In the genomic region with DNA sequence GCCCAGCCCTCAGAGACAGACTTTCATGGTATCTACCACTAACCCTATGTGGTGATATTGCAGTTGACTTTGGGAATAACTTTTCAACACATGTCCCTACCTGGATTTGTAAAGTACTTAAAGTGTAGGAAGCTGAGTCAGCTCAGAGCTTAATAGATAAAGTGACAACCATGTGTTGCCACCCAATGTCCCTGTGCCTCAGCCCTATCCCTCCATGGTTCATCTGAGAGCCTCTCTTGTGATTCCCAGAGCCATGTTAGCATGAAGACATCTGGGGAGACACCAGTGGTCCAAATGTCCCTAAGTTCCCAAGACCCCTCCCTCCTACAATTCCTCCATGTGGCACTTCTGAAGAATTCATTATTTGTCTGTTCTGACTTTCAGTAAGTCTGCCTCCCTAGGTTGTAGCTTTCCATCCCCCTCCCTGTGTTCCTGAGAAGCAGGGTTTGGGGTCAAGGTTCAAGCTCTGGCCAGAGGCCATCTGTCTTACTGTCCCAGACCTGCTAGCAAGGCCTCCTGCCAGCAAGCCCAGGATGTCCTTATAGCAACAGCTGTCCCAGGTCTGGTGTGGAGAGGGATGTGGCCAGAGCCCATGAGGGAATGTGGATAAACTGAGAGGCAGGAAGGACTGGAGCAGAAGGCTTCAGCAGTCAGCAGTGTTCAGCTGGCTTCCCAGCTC, we compare ENCODE assay signal across 10 mouse cellular contexts. TPM values are rescaled to one million over a fixed set of nuclear protein-coding genes. Genes with fewer than 3 reads are reported as not detected.
DNase-seq lines count a peak whose midpoint lies in the region; ATAC-seq lines count a peak whose summit lies in the region.
"Had no signal": no experiment of that assay in that cellular context is flagged by ENCODE, and none has a peak within 500 bp of the region (broad histone marks: within the 10 kb centered on the region; RNA-seq: fewer than 3 reads in every experiment).

No protein-coding gene starts in this region.

- H3K4me1 ChIP-seq in hindbrain, embryonic 10.5 days (replicated peaks) = peaks cover 26% of the 10 kb centered on the region
- H3K4me1 ChIP-seq in hindbrain, embryonic 12.5 days = peaks cover 8% of the 10 kb centered on the region; the same call in 1 of the 2 replicates
- 0 out of 2 replicates have a peak, but pooled peaks cover 4% of the 10 kb centered on the region for H3K4me1 ChIP-seq in intestine, embryonic 15.5 days (replicated peaks)
- peaks cover 27% of the 10 kb centered on the region for H3K4me1 ChIP-seq in liver, embryonic 16.5 days (ENCODE audit: control insufficient read depth, low read depth, low read length)

- no peak for ATAC-seq in hindbrain, embryonic 12.5 days (ENCODE audit: low FRiP score)
- peak; percentile 17; the same call in 1 of the 2 replicates for ATAC-seq in intestine, embryonic 15.5 days
- peak; percentile 30 for ATAC-seq in liver, embryonic 16.5 days (ENCODE audit: low read depth)

- H3K9me3 ChIP-seq in hindbrain, embryonic 10.5 days = no peaks in the 10 kb centered on the region
- H3K9me3 ChIP-seq in hindbrain, embryonic 12.5 days (replicated peaks) = no peaks in the 10 kb centered on the region
- H3K9me3 ChIP-seq in intestine, embryonic 15.5 days = no peaks in the 10 kb centered on the region
- H3K9me3 ChIP-seq in liver, embryonic 16.5 days (replicated peaks; ENCODE audit: control insufficient read depth, low read length) = no peaks in the 10 kb centered on the region

- H3K9ac ChIP-seq in hindbrain, embryonic 12.5 days = no peak overlapping the region
- no peak overlapping the region for H3K9ac ChIP-seq in intestine, embryonic 15.5 days
- H3K9ac ChIP-seq in liver, embryonic 16.5 days (ENCODE audit: low read depth, low read length) = no peak overlapping the region

- peak overlapping the region; percentile 68 for H3K27ac ChIP-seq in hindbrain, embryonic 10.5 days
- H3K27ac ChIP-seq in hindbrain, embryonic 12.5 days = no peak overlapping the region
- 0 out of 2 replicates have a peak overlapping the region, but pooled peaks have one; percentile 23 for H3K27ac ChIP-seq in intestine, embryonic 15.5 days
- H3K27ac ChIP-seq in liver, embryonic 16.5 days (ENCODE audit: low read length) = peak overlapping the region; percentile 65

- H3K27me3 ChIP-seq in hindbrain, embryonic 10.5 days (ENCODE audit: insufficient read depth, poor library complexity, severe bottlenecking) = no peaks in the 10 kb centered on the region
- no peaks in the 10 kb centered on the region for H3K27me3 ChIP-seq in hindbrain, embryonic 12.5 days
- H3K27me3 ChIP-seq in intestine, embryonic 15.5 days (replicated peaks) = no peaks in the 10 kb centered on the region
- H3K27me3 ChIP-seq in liver, embryonic 16.5 days (ENCODE audit: control insufficient read depth, insufficient read depth, low read depth, low read length) = no peaks in the 10 kb centered on the region

- no peaks in the 10 kb centered on the region for H3K36me3 ChIP-seq in hindbrain, embryonic 10.5 days
- no peaks in the 10 kb centered on the region for H3K36me3 ChIP-seq in hindbrain, embryonic 12.5 days
- no peaks in the 10 kb centered on the region for H3K36me3 ChIP-seq in intestine, embryonic 15.5 days
- no peaks in the 10 kb centered on the region for H3K36me3 ChIP-seq in liver, embryonic 16.5 days (ENCODE audit: control insufficient read depth, insufficient read depth)

- DNase-seq in hindbrain, embryonic 10.5 days (ENCODE audit: low spot score) = peak; percentile 31
- DNase-seq in adrenal gland, postnatal 36 days = peak; percentile 53 to 66
- DNase-seq in right cerebral cortex, postnatal 36 days (ENCODE audit: low spot score in 2 of 2) = no peak
- DNase-seq in layer of hippocampus, adult 9-11 months = no peak
- no peak for DNase-seq in cerebellum, postnatal 14 days
- DNase-seq: cerebellum, adult 18-20 months had no signal

- H3K4me2 ChIP-seq in hindbrain, embryonic 12.5 days (replicated peaks) = no peak overlapping the region
- no peak overlapping the region for H3K4me2 ChIP-seq in intestine, embryonic 15.5 days (replicated peaks)
- H3K4me2 ChIP-seq in liver, embryonic 16.5 days (ENCODE audit: low read depth, low read length) = no peak overlapping the region; the same call in 1 of the 2 replicates

- H3K4me3 ChIP-seq in hindbrain, embryonic 10.5 days = no peak overlapping the region
- no peak overlapping the region for H3K4me3 ChIP-seq in hindbrain, embryonic 12.5 days
- H3K4me3 ChIP-seq in intestine, embryonic 15.5 days (replicated peaks) = no peak overlapping the region
- H3K4me3 ChIP-seq in liver, embryonic 16.5 days (ENCODE audit: low read depth, low read length) = no peak overlapping the region

RNA-seq across cellular contexts. Expression of gene Noxa1, which starts 15.7 kb away (rescaled TPM):
- 0.22 and 0.38 TPM in 2 replicates for polyA plus RNA-seq in hindbrain, embryonic 10.5 days (2016; fragmentation: Nextera tagmentation; extraction: Ambion mirVana)
- 0.14 and 0.22 TPM in 2 replicates for polyA plus RNA-seq in hindbrain, embryonic 12.5 days (2016; fragmentation: Nextera tagmentation; extraction: Ambion mirVana)
- total RNA-seq in adrenal gland, postnatal 36 days (2021) = not detected
- polyA plus RNA-seq in intestine, embryonic 15.5 days (2015; fragmentation: Nextera tagmentation; extraction: Ambion mirVana) = 5.6 and 10.0 TPM in 2 replicates
- 0.82 and 0.85 TPM in 2 replicates for polyA plus RNA-seq in liver, embryonic 16.5 days (2015; fragmentation: Nextera tagmentation; extraction: Ambion mirVana)
- total RNA-seq: neutrophil, adult 5-6 weeks had no signal

RNA-seq across cellular contexts. Expression of gene Entpd8, which starts 30.5 kb away (rescaled TPM):
- polyA plus RNA-seq in hindbrain, embryonic 10.5 days (2016; fragmentation: Nextera tagmentation; extraction: Ambion mirVana) = not detected in 2 replicates
- not detected in 2 replicates for polyA plus RNA-seq in hindbrain, embryonic 12.5 days (2016; fragmentation: Nextera tagmentation; extraction: Ambion mirVana)
- not detected for total RNA-seq in adrenal gland, postnatal 36 days (2021)
- polyA plus RNA-seq in intestine, embryonic 15.5 days (2015; fragmentation: Nextera tagmentation; extraction: Ambion mirVana) = 8.9 and 11.7 TPM in 2 replicates
- polyA plus RNA-seq in liver, embryonic 16.5 days (2015; fragmentation: Nextera tagmentation; extraction: Ambion mirVana) = 5.3 and 8.0 TPM in 2 replicates
- total RNA-seq: neutrophil, adult 5-6 weeks had no signal

RNA-seq across cellular contexts. Expression of gene Nsmf, which starts 56.5 kb away (rescaled TPM):
- 72.2 and 89.0 TPM in 2 replicates for polyA plus RNA-seq in hindbrain, embryonic 10.5 days (2016; fragmentation: Nextera tagmentation; extraction: Ambion mirVana)
- polyA plus RNA-seq in hindbrain, embryonic 12.5 days (2016; fragmentation: Nextera tagmentation; extraction: Ambion mirVana) = 108 and 115 TPM in 2 replicates
- total RNA-seq in adrenal gland, postnatal 36 days (2021) = 10 to 100 TPM; 32.8 to 56.4 TPM
- polyA plus RNA-seq in intestine, embryonic 15.5 days (2015; fragmentation: Nextera tagmentation; extraction: Ambion mirVana) = 48.8 and 50.6 TPM in 2 replicates
- polyA plus RNA-seq in liver, embryonic 16.5 days (2015; fragmentation: Nextera tagmentation; extraction: Ambion mirVana) = 9.5 and 10.8 TPM in 2 replicates

Comparison
In these comparisons a context has a peak if more than half of its experiments do, and no peak if none do; other contexts are left out.
1. DNase-seq: peak in hindbrain, embryonic 10.5 days (single experiment) and adrenal gland, postnatal 36 days (2 of 2); none in right cerebral cortex, postnatal 36 days (0 of 2), layer of hippocampus, adult 9-11 months (single experiment) and cerebellum, postnatal 14 days (0 of 2).